Mouse (Mus musculus) intestine, embryonic 14.5 days (tissue): Measurements from ENCODE around the gene Plcb1. TPM values are rescaled to one million over a fixed set of nuclear protein-coding genes. Genes with fewer than 3 reads are reported as not detected.

Experiments used
- ATAC-seq: fragments of 200-750 bp; cut with Nextera tagmentation; replicated peaks from 2 replicates; pipeline ENCODE4 v1.8.0; 2017; ENCODE audit warnings: low read depth, moderate number of reproducible peaks, moderate TSS enrichment, moderate library complexity; ENCODE audit not compliant: low FRiP score, low TSS enrichment
- DNase-seq: peaks from one replicate; pipeline ENCODE4 v3.0.0-alpha.2; 2018; ENCODE audit warnings: low spot score
- H3K27ac ChIP-seq: fragments of 300-500 bp; sonication (generic); 2 replicates; pipeline ENCODE4 v1.5.1; 2014; ENCODE audit warnings: low read depth, mild to moderate bottlenecking, control low read depth
- H3K27me3 ChIP-seq: fragments of 300-500 bp; sonication (generic); replicated peaks from 2 replicates; pipeline ENCODE4 v1.6.1; 2014; ENCODE audit warnings: low read length, control low read depth; ENCODE audit not compliant: control insufficient read depth, insufficient read depth
- H3K36me3 ChIP-seq: fragments of 300-500 bp; sonication (generic); 2 replicates; pipeline ENCODE4 v1.6.1; 2014; ENCODE audit warnings: low read length, control low read depth; ENCODE audit not compliant: control insufficient read depth, insufficient read depth
- H3K4me1 ChIP-seq: fragments of 300-500 bp; sonication (generic); replicated peaks from 2 replicates; pipeline ENCODE4 v1.6.1; 2014; ENCODE audit warnings: low read length, control low read depth, mixed read lengths; ENCODE audit not compliant: control insufficient read depth, insufficient read depth
- H3K4me2 ChIP-seq: fragments of 300-500 bp; sonication (generic); 2 replicates; pipeline ENCODE4 v1.6.1; 2014; ENCODE audit warnings: low read length
- H3K4me3 ChIP-seq: fragments of 300-500 bp; sonication (generic); 2 replicates; pipeline ENCODE4 v1.5.1; 2014; ENCODE audit warnings: low read depth, low read length, control low read depth, mixed read lengths
- H3K9ac ChIP-seq: fragments of 300-500 bp; sonication (generic); 2 replicates; pipeline ENCODE4 v1.6.1; 2014; ENCODE audit warnings: mild to moderate bottlenecking, low read length
- H3K9me3 ChIP-seq: fragments of 300-500 bp; sonication (generic); 2 replicates; pipeline ENCODE4 v1.6.1; 2016; ENCODE audit warnings: low read length, control low read depth; ENCODE audit not compliant: control insufficient read depth
- WGBS: fragments of 180-500 bp; shearing (Covaris S2); extraction: QIAGEN DNeasy Blood & Tissue Kit; methylation state at CpG from one replicate; pipeline ENCODE4 v1.1.7; 2014; 5-methylcytosine and 5-hydroxymethylcytosine counted together
- polyA plus RNA-seq: library from polyadenylated mRNA; unstranded; fragments of >200 nt; fragmentation: Nextera tagmentation; extraction: Ambion mirVana; gene quantifications from 2 replicates; pipeline ENCODE4 v1.2.1, GENCODE M21; 2014

Plcb1 gene
- polyA plus RNA-seq, 1 experiment from 2014 or later: 14.0 TPM

DNA sequence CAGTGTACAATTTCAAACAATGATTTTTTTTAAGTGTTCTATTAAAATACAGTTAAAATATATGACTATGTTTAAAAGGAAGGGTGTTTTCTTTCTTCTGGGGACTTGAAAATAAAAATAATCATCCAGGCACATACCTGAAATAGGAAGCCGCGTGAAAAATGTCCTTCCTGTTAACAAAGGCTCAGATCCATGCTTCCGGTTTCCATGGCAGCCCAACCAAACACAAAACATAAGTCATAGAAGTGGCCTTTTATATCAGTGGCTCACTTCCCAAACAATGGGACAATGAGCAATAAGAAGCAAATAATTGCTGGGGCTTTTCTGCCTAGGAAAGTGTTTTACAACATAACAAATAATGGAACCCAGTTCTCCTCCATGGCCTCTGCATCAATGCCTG is 473.3 kb downstream of the Plcb1 start:
- no peak for DNase-seq
- ATAC-seq: no peak

DNA sequence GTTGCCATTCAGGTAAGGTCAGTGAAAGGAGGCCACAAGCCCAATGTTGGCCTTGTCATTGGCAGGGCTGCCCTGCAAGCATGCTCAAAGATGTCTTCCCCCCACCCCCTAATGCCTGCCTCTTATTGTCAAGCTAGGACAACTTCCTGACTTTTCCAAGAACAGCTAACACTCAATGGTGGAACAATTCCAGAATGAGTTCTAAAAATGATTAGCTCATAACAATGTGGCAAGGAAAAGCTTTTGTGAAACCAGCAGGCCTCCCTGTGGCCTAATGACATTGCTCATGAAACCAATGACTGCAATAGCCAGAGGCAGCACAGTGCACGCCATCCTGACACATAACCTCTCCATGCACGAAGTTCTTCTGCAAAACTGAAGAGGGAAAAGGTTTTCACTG is 478.1 kb downstream of the Plcb1 start:
- no peak for DNase-seq
- no peak for ATAC-seq
- Histone ChIP-seq H3K9me3 (no peaks in the 10 kb centered on the region), H3K4me1 (no peaks in the 10 kb centered on the region), H3K4me2 (no peak overlapping the region), H3K4me3 (no peak overlapping the region), H3K27me3 (no peaks in the 10 kb centered on the region), H3K36me3 (no peaks in the 10 kb centered on the region), H3K9ac (no peak overlapping the region), H3K27ac (no peak overlapping the region)
- WGBS: 69% methylated on average over 2 of the region's 2 CpGs

More for the DNA sequence above, 473.3 kb downstream of the Plcb1 start:
- H3K4me2 ChIP-seq: no peak overlapping the region
- no peak overlapping the region for H3K9ac ChIP-seq
- no peaks in the 10 kb centered on the region for H3K36me3 ChIP-seq
- H3K4me3 ChIP-seq: no peak overlapping the region
- WGBS: 78% methylated on average over 3 of the region's 3 CpGs
- H3K27me3 ChIP-seq: no peaks in the 10 kb centered on the region
- H3K27ac ChIP-seq: no peak overlapping the region
- H3K4me1 ChIP-seq: no peaks in the 10 kb centered on the region
- no peaks in the 10 kb centered on the region for H3K9me3 ChIP-seq

- Histone ChIP-seq H3K27me3 (no peaks in the 10 kb centered on the region), H3K27ac (no peak overlapping the region), H3K4me2 (no peak overlapping the region), H3K4me1 (no peaks in the 10 kb centered on the region), H3K9ac (no peak overlapping the region), H3K36me3 (no peaks in the 10 kb centered on the region), H3K4me3 (no peak overlapping the region), H3K9me3 (no peaks in the 10 kb centered on the region)
- DNase-seq (no peak), ATAC-seq (no peak)
- 60% methylated on average over 5 of the region's 5 CpGs for WGBS
Observed at GRCm38 (mm10) chr2:135274949-135275348, 489.1 kb downstream of the Plcb1 start.

DNA sequence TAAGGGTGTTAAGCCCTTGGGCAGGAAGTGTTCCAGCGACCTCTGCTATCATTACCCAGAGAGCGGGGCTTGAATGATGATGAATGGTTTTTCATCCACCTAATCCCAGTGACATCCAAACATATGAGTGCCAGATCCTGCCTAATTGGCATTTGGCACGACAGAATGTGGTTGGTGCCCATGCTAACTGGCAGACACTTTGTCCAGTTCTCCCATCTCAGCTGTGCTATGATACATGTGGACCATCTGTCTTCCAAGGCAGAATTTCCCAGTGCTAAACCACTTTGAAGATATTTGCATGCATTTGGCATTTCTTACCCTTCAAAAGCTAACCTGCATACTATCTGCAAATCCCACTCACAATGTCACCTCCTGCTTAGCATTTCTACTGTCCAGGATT is 492.6 kb downstream of the Plcb1 start:
- H3K27ac ChIP-seq: no peak overlapping the region
- no peak overlapping the region for H3K9ac ChIP-seq
- no peaks in the 10 kb centered on the region for H3K4me1 ChIP-seq
- no peaks in the 10 kb centered on the region for H3K27me3 ChIP-seq
- WGBS: 32% methylated on average over 3 of the region's 3 CpGs
- no peak overlapping the region for H3K4me2 ChIP-seq
- H3K9me3 ChIP-seq: no peaks in the 10 kb centered on the region
- no peak overlapping the region for H3K4me3 ChIP-seq
- no peak for ATAC-seq
- no peaks in the 10 kb centered on the region for H3K36me3 ChIP-seq
- no peak for DNase-seq

DNA sequence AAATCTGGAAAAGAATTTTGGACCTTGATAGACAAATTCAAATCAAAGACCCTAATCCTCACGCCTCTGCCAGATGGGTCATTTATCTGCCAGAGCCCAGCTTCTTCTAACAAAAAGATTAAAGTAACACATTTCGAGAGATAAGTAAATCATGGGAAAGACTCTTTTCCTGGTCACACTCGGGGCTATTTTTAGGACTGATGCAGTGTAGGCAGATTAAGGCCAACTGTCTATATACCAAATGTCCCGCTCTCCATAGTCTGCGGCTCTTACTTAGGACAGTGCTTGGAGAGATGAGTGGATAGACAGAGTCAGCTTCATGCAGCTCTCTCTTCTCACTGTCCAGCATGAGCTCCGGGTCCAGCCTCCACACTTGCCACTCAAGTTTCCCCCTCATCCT is 493.2 kb downstream of the Plcb1 start:
- Histone ChIP-seq H3K9ac (no peak overlapping the region), H3K36me3 (no peaks in the 10 kb centered on the region), H3K4me3 (no peak overlapping the region), H3K9me3 (no peaks in the 10 kb centered on the region), H3K4me2 (no peak overlapping the region), H3K27me3 (no peaks in the 10 kb centered on the region), H3K27ac (no peak overlapping the region), H3K4me1 (no peaks in the 10 kb centered on the region)
- WGBS: 63% methylated on average over 6 of the region's 6 CpGs
- ATAC-seq: no peak
- DNase-seq: no peak

DNA sequence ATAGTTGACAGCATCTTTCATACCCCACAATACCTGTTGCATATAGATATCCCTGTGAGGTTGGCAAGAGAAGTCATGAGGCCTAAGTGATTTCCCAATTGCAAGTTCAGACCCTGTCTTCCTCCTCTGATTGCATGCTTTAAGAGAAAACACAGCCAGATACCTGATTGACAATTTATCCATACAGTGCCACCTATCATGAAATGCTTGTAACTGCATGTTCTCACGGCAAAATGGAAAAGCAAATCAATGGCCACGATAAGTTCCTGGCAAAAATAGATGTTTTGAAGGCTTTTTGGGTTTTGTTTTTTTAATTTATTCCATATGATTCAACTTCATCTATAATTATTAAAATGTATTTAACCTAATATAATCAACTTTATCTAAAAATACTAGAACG is 497.9 kb downstream of the Plcb1 start:
- Histone ChIP-seq H3K4me1 (no peaks in the 10 kb centered on the region), H3K9me3 (no peaks in the 10 kb centered on the region), H3K36me3 (no peaks in the 10 kb centered on the region), H3K27ac (no peak overlapping the region), H3K27me3 (no peaks in the 10 kb centered on the region), H3K4me3 (no peak overlapping the region), H3K4me2 (no peak overlapping the region), H3K9ac (no peak overlapping the region)
- DNase-seq (no peak), ATAC-seq (no peak)
- 71% methylated on average over 3 of the region's 3 CpGs for WGBS

GRCm38 (mm10) chr2:135296184-135296769 is 510.4 kb downstream of the Plcb1 start:
- H3K27me3 ChIP-seq: no peaks in the 10 kb centered on the region
- no peak overlapping the region for H3K27ac ChIP-seq
- H3K4me2 ChIP-seq: no peak overlapping the region
- H3K9me3 ChIP-seq: no peaks in the 10 kb centered on the region
- WGBS: 84% methylated on average over 8 of the region's 8 CpGs
- no peak overlapping the region for H3K9ac ChIP-seq
- no peak for DNase-seq
- H3K4me1 ChIP-seq: no peaks in the 10 kb centered on the region
- no peak overlapping the region for H3K4me3 ChIP-seq
- no peak for ATAC-seq
- H3K36me3 ChIP-seq: no peaks in the 10 kb centered on the region

DNA sequence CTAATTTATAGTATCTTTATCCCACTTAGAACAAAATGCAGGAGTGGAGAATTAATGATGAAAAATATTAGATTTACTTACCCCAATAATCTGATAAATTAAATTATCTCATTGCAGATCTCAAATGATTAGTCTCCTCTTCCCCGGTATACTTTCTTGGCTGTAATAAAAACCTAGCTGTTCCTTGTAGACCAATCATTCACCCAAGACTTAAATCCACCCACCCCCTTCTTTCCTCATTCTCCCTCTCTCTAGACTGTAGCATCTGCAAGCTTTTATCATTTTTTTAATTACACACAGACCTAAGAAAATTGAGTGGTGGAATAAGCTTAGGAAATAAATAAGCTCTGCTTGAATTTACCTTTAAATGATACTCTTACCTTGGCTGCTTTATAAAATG is 514.6 kb downstream of the Plcb1 start:
- Histone ChIP-seq H3K4me1 (no peaks in the 10 kb centered on the region), H3K9ac (no peak overlapping the region), H3K4me3 (no peak overlapping the region), H3K27ac (no peak overlapping the region), H3K36me3 (no peaks in the 10 kb centered on the region), H3K9me3 (no peaks in the 10 kb centered on the region), H3K27me3 (no peaks in the 10 kb centered on the region), H3K4me2 (no peak overlapping the region)
- 84% methylated on average over 1 of the region's 1 CpGs for WGBS
- DNase-seq (no peak), ATAC-seq (no peak)

DNA sequence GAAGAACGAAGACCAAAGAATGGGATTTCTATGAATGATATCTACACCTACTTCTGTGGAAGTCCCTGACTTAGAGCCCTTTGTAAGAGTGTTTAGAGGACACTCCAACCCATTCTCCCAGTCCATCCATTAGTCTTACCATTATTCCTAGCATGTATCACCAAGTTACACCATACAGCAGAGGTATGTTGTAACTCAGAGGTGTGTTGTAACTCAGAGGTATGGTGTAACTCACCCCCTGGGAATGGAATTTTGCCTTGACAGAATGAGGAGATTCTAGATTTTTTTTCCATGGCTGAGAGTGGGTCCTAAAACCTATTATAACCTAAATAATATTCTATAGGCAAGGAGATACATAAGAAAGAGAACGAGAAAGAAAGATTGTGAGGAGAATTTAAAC is 516.6 kb downstream of the Plcb1 start:
- Histone ChIP-seq H3K4me2 (no peak overlapping the region), H3K9ac (no peak overlapping the region), H3K4me3 (no peak overlapping the region), H3K4me1 (no peaks in the 10 kb centered on the region), H3K27ac (no peak overlapping the region), H3K36me3 (no peaks in the 10 kb centered on the region), H3K9me3 (no peaks in the 10 kb centered on the region), H3K27me3 (no peaks in the 10 kb centered on the region)
- DNase-seq (no peak), ATAC-seq (no peak)
- 88% methylated on average over 2 of the region's 2 CpGs for WGBS
